Mouse (Mus musculus): ENCODE measurements at regions not wholly inside any gene's neighbourhood (a gene's known extent, or its start where the extent isn't known, plus 50 kb on each side); places are given as distances from the start of the nearest gene placed in this dataset.

DNA sequence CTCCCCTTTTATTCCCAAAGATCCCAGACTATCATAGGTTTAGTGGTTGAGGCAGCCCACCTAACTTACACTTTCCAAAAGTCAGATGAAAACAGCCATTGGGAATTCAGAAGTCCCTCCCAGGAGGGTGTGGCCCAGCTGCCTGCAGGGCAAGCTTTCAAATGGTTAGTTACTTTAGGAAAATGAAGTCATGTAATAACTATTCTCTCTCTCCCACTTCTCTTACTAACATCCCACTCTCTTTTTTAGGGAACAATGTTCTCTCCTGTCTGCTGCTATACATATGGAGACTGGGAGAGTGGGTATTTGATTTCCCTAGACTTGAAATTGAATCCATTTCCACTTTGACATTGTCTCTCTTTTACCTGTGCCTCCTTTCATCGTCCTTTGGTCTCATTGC, 55.0 kb downstream of the Zfp648 start:
- intact Hi-C loops (cut with DNase I): no loop called here
- DNase-seq: no peak

DNA sequence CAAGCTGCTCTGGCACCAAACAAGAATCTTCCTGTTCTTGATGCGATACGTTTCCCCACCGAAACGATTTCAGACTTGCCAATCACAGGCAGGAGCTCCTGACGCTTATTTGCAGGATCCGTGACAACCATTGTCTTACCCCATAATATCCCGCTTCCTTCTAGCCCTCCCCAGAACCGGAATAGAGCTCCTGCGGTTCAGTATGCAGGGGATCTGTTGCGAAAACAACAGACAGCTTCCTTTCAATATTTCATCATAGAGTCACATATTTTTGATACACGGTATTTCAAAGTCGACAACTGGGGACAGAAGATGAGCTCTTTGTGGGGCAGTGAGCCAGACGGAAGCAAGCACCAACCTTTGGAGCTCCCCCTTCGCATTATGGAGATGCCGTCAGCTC, 55.8 kb downstream of the Zfp648 start:
- DNase-seq: no peak
- intact Hi-C loops (cut with DNase I): no loop called here

DNA sequence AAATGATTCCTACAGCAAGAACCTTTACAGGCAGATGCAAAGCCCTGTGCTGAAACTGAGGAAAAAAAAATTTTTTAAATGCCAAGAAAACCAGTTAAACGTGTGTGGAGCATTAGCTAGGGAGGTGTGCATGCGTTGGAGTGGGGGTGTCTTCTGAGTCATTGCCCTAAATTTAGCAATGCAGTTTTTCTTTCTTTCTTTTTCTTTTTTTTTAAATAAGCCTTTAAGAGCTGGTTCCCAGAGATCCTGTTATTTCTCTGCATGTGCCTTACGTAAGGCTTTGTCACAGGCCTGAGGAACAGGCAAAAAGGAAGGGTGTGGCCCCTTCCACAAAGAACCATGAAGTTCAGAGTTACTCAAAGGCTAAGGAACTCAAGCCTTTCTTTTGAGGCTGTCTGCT, 57.5 kb downstream of the Zfp648 start:
- DNase-seq: no peak
- intact Hi-C loops (cut with DNase I): no loop called here

DNA sequence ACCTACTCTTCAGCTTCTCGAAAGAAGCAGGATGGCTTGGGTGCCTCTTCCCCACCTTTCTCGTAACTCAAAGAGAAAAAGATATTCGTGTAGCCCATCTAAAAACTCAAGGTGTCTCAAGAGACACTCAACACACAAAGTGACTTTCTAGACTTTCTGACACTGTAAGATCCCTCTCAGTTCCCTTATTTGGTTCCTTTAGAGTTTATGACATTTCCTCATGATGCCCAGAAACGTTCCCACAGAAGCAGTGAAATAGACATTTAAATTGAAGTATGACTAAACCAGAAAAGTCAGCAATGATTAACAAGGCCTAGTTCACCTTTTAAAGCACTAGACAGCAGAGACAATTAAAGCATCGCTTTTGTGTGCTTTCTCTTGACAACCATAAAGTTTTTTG, 59.4 kb downstream of the Zfp648 start:
- intact Hi-C loops (cut with DNase I): no loop called here

DNA sequence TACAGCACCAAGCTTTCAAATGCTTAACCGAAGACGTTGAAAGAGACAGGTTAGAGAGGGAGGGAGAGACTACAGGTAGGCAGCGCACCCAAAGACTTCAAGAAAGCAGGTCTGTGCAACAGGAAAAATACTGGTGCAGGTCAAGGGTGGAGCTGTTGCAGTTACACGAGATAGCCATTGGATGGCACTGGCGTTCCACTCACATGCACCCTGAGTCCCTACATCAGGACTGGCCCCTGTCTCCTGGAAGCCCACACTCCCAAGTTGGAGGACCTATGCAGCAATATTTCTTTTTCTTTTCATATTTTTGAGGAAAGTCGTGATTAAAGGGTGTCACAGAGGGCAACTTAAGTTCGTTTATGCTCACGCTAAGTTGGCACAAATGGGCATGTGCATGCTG, 80.5 kb downstream of the Zfp648 start:
- no peak for DNase-seq
- intact Hi-C loops (cut with DNase I): loop anchor here (1.0 kb wide), 1 partner anchor 448 kb away; no protein-coding TSS in a partner anchor

More for the DNA sequence above, 59.4 kb downstream of the Zfp648 start:
- no peak for DNase-seq

DNA sequence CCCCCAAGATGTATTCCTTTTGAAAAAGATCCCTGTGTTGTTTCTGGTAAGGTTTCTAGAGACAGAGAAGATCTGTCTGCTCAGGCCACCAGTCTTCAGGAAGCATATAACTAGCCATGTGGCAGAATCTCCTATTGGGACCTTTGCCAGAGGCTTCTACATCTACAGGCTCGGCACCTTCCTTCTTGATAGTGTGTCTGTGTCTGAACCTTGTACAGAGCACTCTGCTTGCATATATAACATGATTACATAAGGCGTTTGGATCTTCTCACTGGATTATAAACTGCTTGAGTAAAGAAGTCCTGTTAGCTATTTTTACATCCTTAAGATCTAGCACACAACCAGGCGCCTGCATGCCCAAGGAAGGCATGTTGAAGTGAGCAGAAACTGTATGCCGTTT, 85.1 kb downstream of the Zfp648 start:
- intact Hi-C loops (cut with DNase I): no loop called here
- DNase-seq: no peak

DNA sequence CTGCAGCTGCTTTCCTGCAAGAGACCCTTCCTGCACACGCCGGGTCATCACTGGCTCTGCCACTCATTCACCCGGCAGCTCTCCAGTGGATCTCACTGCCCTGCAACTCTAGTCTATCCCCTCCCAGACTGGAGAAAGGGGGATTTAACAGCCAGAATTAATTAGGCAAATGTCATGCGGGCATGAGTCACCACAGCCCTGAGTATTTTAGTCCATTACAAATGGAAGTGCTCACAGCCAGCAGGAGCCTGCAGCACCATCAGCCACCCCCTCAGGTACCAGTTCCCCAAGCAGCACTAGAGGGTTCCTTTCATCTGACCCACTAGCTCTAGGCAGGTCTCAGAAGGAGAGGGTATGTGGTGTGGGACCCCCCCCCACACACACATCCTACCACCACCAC, 91.7 kb downstream of the Zfp648 start:
- no peak for DNase-seq
- intact Hi-C loops (cut with DNase I): no loop called here

DNA sequence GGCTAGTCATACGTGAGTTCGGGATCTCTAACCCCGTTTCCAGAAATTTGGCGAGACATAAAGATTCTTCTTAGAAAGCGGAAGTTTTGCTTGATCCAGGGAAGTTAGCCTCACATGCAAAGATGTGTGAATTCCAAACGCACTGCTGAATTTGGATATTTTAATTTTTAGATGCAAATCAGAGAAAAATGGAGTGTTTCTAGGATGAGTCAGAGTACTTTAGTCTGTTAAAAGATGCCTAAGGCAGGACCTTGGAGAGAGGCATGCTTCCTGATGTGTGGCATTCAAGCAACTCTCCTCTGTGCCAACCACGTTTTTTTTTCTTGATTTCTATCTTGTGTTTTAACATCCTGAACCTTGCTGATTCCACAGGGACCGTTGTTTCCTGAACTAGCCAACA, 95.1 kb downstream of the Zfp648 start:
- intact Hi-C loops (cut with DNase I): no loop called here

DNA sequence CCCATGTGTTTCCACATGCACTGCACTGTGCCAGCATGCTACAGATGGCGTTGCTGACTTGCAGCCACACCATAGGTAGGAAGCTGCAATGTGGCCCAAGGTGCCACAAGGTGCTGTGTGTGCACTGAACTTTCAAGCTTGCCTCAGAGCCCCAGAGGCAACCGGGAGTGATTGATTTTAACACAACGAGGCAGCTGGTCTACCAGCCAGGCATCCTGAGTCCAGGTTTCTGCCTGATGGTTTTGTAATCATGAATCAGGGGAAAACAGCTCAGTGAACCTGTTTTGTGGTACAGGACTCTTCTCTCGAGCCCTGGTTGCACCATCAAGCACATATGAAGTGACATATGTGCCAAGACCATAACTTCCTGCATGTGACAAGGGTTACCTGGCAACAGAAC, 98.9 kb downstream of the Zfp648 start:
- DNase-seq: no peak
- intact Hi-C loops (cut with DNase I): no loop called here

More for the DNA sequence above, 95.1 kb downstream of the Zfp648 start:
- DNase-seq: no peak

DNA sequence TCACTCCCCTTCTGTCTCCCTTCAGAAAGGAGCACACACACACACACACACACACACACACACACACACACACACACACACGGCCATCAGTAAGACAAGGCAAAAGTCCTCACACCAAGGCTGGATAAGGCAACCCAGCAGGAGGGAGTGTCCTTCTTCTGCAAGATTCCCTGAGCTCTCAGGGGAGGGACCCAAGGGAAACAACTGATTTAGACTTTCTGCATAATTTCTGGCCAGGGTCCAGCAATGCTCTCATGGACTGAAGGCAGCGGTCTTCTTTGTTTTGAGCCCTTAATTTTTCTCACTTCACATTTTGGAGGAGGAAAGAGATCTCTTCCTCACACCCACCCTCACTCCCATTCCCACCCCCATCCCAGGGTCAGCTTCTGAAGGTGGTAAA, 108.7 kb downstream of the Zfp648 start:
- intact Hi-C loops (cut with DNase I): no loop called here
- DNase-seq: no peak
